Mouse (Mus musculus): Measurements from ENCODE around the gene E130114P18Rik.

DNA sequence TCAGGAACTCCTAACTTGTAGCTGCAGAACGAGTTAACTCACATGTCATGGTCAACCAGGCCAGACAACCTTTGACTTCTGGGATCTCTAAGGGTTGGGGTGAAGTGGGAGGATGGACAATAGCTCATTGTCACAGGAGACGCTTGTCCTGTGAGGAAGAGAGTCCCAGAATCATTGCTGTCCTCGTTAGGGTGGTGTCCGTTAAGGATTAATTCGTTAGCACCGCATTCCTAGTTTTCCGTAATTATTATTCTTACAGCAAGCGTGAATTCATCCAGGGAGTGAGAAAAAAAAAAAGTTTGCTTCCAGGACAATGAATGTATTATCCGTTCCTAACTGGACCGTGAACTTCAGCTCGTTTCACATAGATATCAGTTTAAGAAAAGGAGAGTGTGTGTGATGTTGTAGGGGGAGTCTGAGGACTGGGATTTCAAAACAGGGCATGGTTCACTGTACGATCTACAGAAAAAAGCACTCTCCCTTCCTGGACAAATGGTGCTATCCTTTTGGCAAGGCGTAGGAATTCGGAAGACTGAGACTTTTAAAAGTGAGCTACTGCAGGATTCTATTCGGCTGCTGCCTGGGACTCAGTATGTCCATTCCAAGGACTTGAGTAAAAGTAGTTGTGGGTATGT lies 195.0 kb downstream of the E130114P18Rik start:
- no peak for TF ChIP-seq CTCF (IDR thresholded peaks at IDR 0.05; ENCODE audit: low read depth, low read length)
- TF ChIP-seq TAL1 (conservative IDR thresholded peaks at IDR 0.05; ENCODE audit: low read depth, low read length) = no peak
